Mouse (Mus musculus) kidney, embryonic 15.5 days (tissue): ENCODE data around the gene Sspo. TPM values are rescaled to one million over a fixed set of nuclear protein-coding genes. Genes with fewer than 3 reads are reported as not detected.
A peak's percentile ranks its signal among the peaks of the same experiment; 100 is the strongest.

Experiments used
- ATAC-seq: fragments of 200-750 bp; cut with Nextera tagmentation; replicated peaks from 2 replicates; pipeline ENCODE4 v1.8.0; 2017; ENCODE audit warnings: moderate TSS enrichment; ENCODE audit not compliant: low FRiP score
- H3K27ac ChIP-seq: fragments of 300-500 bp; sonication (generic); 2 replicates; pipeline ENCODE4 v1.5.1; 2015; ENCODE audit warnings: mild to moderate bottlenecking, inconsistent platforms
- H3K27me3 ChIP-seq: fragments of 300-500 bp; sonication (generic); 2 replicates; pipeline ENCODE4 v1.6.1; 2015; ENCODE audit warnings: inconsistent platforms
- H3K36me3 ChIP-seq: fragments of 300-500 bp; sonication (generic); 2 replicates; pipeline ENCODE4 v1.6.1; 2015; ENCODE audit warnings: inconsistent platforms
- H3K4me1 ChIP-seq: fragments of 300-500 bp; sonication (generic); 2 replicates; pipeline ENCODE4 v1.6.1; 2015; ENCODE audit warnings: inconsistent platforms
- H3K4me2 ChIP-seq: fragments of 300-500 bp; sonication (generic); 2 replicates; pipeline ENCODE4 v1.6.1; 2015; ENCODE audit warnings: moderate library complexity, mild to moderate bottlenecking, inconsistent platforms
- H3K4me3 ChIP-seq: fragments of 300-500 bp; sonication (generic); replicated peaks from 2 replicates; pipeline ENCODE4 v1.5.1; 2015; ENCODE audit warnings: mild to moderate bottlenecking, inconsistent platforms
- H3K9ac ChIP-seq: fragments of 300-500 bp; sonication (generic); 2 replicates; pipeline ENCODE4 v1.6.1; 2015; ENCODE audit warnings: mild to moderate bottlenecking, inconsistent platforms
- H3K9me3 ChIP-seq: fragments of 300-500 bp; sonication (generic); replicated peaks from 2 replicates; pipeline ENCODE4 v1.6.1; 2016; ENCODE audit warnings: inconsistent platforms
- WGBS: fragments of 180-500 bp; shearing (Covaris S2); methylation state at CpG from one replicate; pipeline ENCODE4 v1.1.7; 2015; ENCODE audit warnings: mixed read lengths; 5-methylcytosine and 5-hydroxymethylcytosine counted together
- polyA plus RNA-seq: library from polyadenylated mRNA; unstranded; fragments of >200 nt; fragmentation: Nextera tagmentation; extraction: Ambion mirVana; gene quantifications from 2 replicates; pipeline ENCODE4 v1.2.1, GENCODE M21; 2015

Sspo gene
- polyA plus RNA-seq, 1 experiment from 2014 or later: 0.86 TPM

- ATAC-seq: no peak
- WGBS: 14% methylated on average over 2 of the region's 2 CpGs
- Histone ChIP-seq H3K4me2 (no peak overlapping the region), H3K9ac (no peak overlapping the region), H3K27ac (no peak overlapping the region), H3K27me3 (no peaks in the 10 kb centered on the region), H3K4me3 (no peak overlapping the region), H3K36me3 (peaks cover 24% of the 10 kb centered on the region), H3K4me1 (peaks cover 17% of the 10 kb centered on the region), H3K9me3 (no peaks in the 10 kb centered on the region)
These were observed 27.4 kb upstream of the Sspo start for GRCm38 (mm10) chr6:48420647-48421046.

GRCm38 (mm10) chr6:48423336-48423735 is 24.7 kb upstream of the Sspo start:
- Histone ChIP-seq H3K4me1 (peaks cover 17% of the 10 kb centered on the region), H3K27ac (no peak overlapping the region; the same call in 1 of the 2 replicates), H3K9ac (no peak overlapping the region), H3K9me3 (no peaks in the 10 kb centered on the region), H3K4me3 (no peak overlapping the region), H3K36me3 (no peaks in the 10 kb centered on the region), H3K4me2 (no peak overlapping the region), H3K27me3 (no peaks in the 10 kb centered on the region)
- 57% methylated on average over 3 of the region's 3 CpGs for WGBS
- ATAC-seq: no peak

- Histone ChIP-seq H3K4me3 (no peak overlapping the region), H3K4me2 (no peak overlapping the region), H3K9me3 (no peaks in the 10 kb centered on the region), H3K9ac (no peak overlapping the region), H3K27me3 (no peaks in the 10 kb centered on the region), H3K4me1 (peaks cover 17% of the 10 kb centered on the region), H3K27ac (no peak overlapping the region), H3K36me3 (no peaks in the 10 kb centered on the region)
- 68% methylated on average over 5 of the region's 5 CpGs for WGBS
- ATAC-seq: no peak
These were observed 24.0 kb upstream of the Sspo start for GRCm38 (mm10) chr6:48424074-48424473.

GRCm38 (mm10) chr6:48426956-48427355 is 21.1 kb upstream of the Sspo start:
- Histone ChIP-seq H3K27ac (no peak overlapping the region), H3K36me3 (no peaks in the 10 kb centered on the region), H3K27me3 (no peaks in the 10 kb centered on the region), H3K4me2 (no peak overlapping the region), H3K4me3 (no peak overlapping the region), H3K9ac (no peak overlapping the region), H3K9me3 (no peaks in the 10 kb centered on the region), H3K4me1 (peaks cover 13% of the 10 kb centered on the region)
- no peak for ATAC-seq
- 80% methylated on average over 5 of the region's 5 CpGs for WGBS

- Histone ChIP-seq H3K4me2 (no peak overlapping the region), H3K4me3 (no peak overlapping the region), H3K27me3 (no peaks in the 10 kb centered on the region), H3K9ac (no peak overlapping the region), H3K4me1 (peaks cover 17% of the 10 kb centered on the region), H3K36me3 (no peaks in the 10 kb centered on the region), H3K27ac (no peak overlapping the region), H3K9me3 (no peaks in the 10 kb centered on the region)
- peak; percentile 77 for ATAC-seq
- WGBS: 47% methylated on average over 4 of the region's 4 CpGs
These were observed 19.1 kb upstream of the Sspo start for GRCm38 (mm10) chr6:48428769-48429557.

- 75% methylated on average over 5 of the region's 5 CpGs for WGBS
- Histone ChIP-seq H3K4me1 (peaks cover 29% of the 10 kb centered on the region), H3K4me2 (no peak overlapping the region), H3K9me3 (no peaks in the 10 kb centered on the region), H3K4me3 (no peak overlapping the region), H3K27ac (no peak overlapping the region), H3K27me3 (no peaks in the 10 kb centered on the region), H3K36me3 (no peaks in the 10 kb centered on the region), H3K9ac (no peak overlapping the region)
- ATAC-seq: no peak
These were observed 17.3 kb upstream of the Sspo start for GRCm38 (mm10) chr6:48430748-48431147.

- H3K36me3 ChIP-seq: peaks cover 13% of the 10 kb centered on the region
- WGBS: 54% methylated on average over 12 of the region's 12 CpGs
- no peak overlapping the region for H3K4me3 ChIP-seq
- no peaks in the 10 kb centered on the region for H3K9me3 ChIP-seq
- no peak overlapping the region for H3K9ac ChIP-seq
- H3K4me2 ChIP-seq: no peak overlapping the region
- ATAC-seq: no peak
- no peaks in the 10 kb centered on the region for H3K27me3 ChIP-seq
- H3K27ac ChIP-seq: peak overlapping the region; percentile 38; the same call in 1 of the 2 replicates
- H3K4me1 ChIP-seq: peaks cover 48% of the 10 kb centered on the region
These were observed 14.9 kb upstream of the Sspo start for GRCm38 (mm10) chr6:48432893-48433816.

GRCm38 (mm10) chr6:48434651-48435050 is 13.4 kb upstream of the Sspo start:
- H3K4me1 ChIP-seq: peaks cover 59% of the 10 kb centered on the region
- H3K9me3 ChIP-seq: no peaks in the 10 kb centered on the region
- peaks cover 28% of the 10 kb centered on the region for H3K36me3 ChIP-seq
- H3K27me3 ChIP-seq: no peaks in the 10 kb centered on the region
- ATAC-seq: no peak
- no peak overlapping the region for H3K27ac ChIP-seq
- 58% methylated on average over 6 of the region's 6 CpGs for WGBS
- no peak overlapping the region for H3K4me3 ChIP-seq
- no peak overlapping the region for H3K4me2 ChIP-seq
- H3K9ac ChIP-seq: no peak overlapping the region

GRCm38 (mm10) chr6:48435111-48435510 is 12.9 kb upstream of the Sspo start:
- H3K4me3 ChIP-seq: no peak overlapping the region
- H3K36me3 ChIP-seq: peaks cover 33% of the 10 kb centered on the region
- H3K9me3 ChIP-seq: no peaks in the 10 kb centered on the region
- H3K4me2 ChIP-seq: no peak overlapping the region
- H3K4me1 ChIP-seq: peaks cover 63% of the 10 kb centered on the region
- 38% methylated on average over 5 of the region's 5 CpGs for WGBS
- no peak overlapping the region for H3K9ac ChIP-seq
- H3K27me3 ChIP-seq: no peaks in the 10 kb centered on the region
- no peak overlapping the region for H3K27ac ChIP-seq
- no peak for ATAC-seq

GRCm38 (mm10) chr6:48435706-48436349 is 12.2 kb upstream of the Sspo start:
- no peaks in the 10 kb centered on the region for H3K27me3 ChIP-seq
- H3K4me3 ChIP-seq: no peak overlapping the region
- peaks cover 70% of the 10 kb centered on the region for H3K4me1 ChIP-seq
- ATAC-seq: no peak
- no peaks in the 10 kb centered on the region for H3K9me3 ChIP-seq
- H3K27ac ChIP-seq: no peak overlapping the region; the same call in 1 of the 2 replicates
- H3K9ac ChIP-seq: no peak overlapping the region
- H3K36me3 ChIP-seq: peaks cover 37% of the 10 kb centered on the region
- 70% methylated on average over 5 of the region's 5 CpGs for WGBS
- H3K4me2 ChIP-seq: no peak overlapping the region

GRCm38 (mm10) chr6:48437679-48438376 is 10.2 kb upstream of the Sspo start:
- WGBS: 67% methylated on average over 35 of the region's 35 CpGs
- H3K4me1 ChIP-seq: peaks cover 85% of the 10 kb centered on the region

More at GRCm38 (mm10) chr6:48437679-48438376, 10.2 kb upstream of the Sspo start:
- H3K27me3 ChIP-seq: no peaks in the 10 kb centered on the region
- no peak for ATAC-seq
- peaks cover 57% of the 10 kb centered on the region for H3K36me3 ChIP-seq
- no peak overlapping the region for H3K9ac ChIP-seq
- H3K4me2 ChIP-seq: no peak overlapping the region
- no peak overlapping the region for H3K27ac ChIP-seq
- H3K9me3 ChIP-seq: 0 out of 2 replicates have a peak, but pooled peaks cover 2% of the 10 kb centered on the region
- H3K4me3 ChIP-seq: no peak overlapping the region
